Mouse (Mus musculus) liver, embryonic 11.5 days (tissue): ENCODE measurements around the gene Ttll5. TPM values are rescaled to one million over a fixed set of nuclear protein-coding genes. Genes with fewer than 3 reads are reported as not detected.

Experiments
- ATAC-seq: fragments of 200-750 bp; cut with Nextera tagmentation; replicated peaks from 2 replicates; pipeline ENCODE4 v1.8.0; 2017; ENCODE audit warnings: moderate number of reproducible peaks, mild to moderate bottlenecking, moderate TSS enrichment, moderate library complexity; ENCODE audit not compliant: low FRiP score
- DNase-seq: peaks from one replicate; pipeline ENCODE4 v3.0.0-alpha.2; 2017; ENCODE audit warnings: low spot score
- H3K27ac ChIP-seq: fragments of 300-500 bp; sonication (generic); 2 replicates; pipeline ENCODE4 v1.5.1; 2014; ENCODE audit warnings: mild to moderate bottlenecking, low read depth, low read length, control low read depth
- H3K27me3 ChIP-seq: fragments of 300-500 bp; sonication (generic); replicated peaks from 2 replicates; pipeline ENCODE4 v1.6.1; 2014; ENCODE audit warnings: low read length, mixed read lengths; ENCODE audit not compliant: control insufficient read depth, insufficient read depth
- H3K36me3 ChIP-seq: fragments of 300-500 bp; sonication (generic); 2 replicates; pipeline ENCODE4 v1.6.1; 2014; ENCODE audit warnings: mild to moderate bottlenecking, low read length, moderate library complexity, mixed read lengths; ENCODE audit not compliant: control insufficient read depth, insufficient read depth
- H3K4me1 ChIP-seq: fragments of 300-500 bp; sonication (generic); replicated peaks from 2 replicates; pipeline ENCODE4 v1.6.1; 2014; ENCODE audit warnings: low read length, mixed read lengths; ENCODE audit not compliant: control insufficient read depth, insufficient read depth
- H3K4me2 ChIP-seq: fragments of 300-500 bp; sonication (generic); 2 replicates; pipeline ENCODE4 v1.6.1; 2014; ENCODE audit warnings: mild to moderate bottlenecking, control low read depth, moderate library complexity
- H3K4me3 ChIP-seq: fragments of 300-500 bp; sonication (generic); 2 replicates; pipeline ENCODE4 v1.5.1; 2014; ENCODE audit warnings: low read depth, low read length, control low read depth
- H3K9ac ChIP-seq: fragments of 300-500 bp; sonication (generic); 2 replicates; pipeline ENCODE4 v1.6.1; 2014; ENCODE audit warnings: low read depth, low read length, control low read depth
- H3K9me3 ChIP-seq: fragments of 300-500 bp; sonication (generic); 2 replicates; pipeline ENCODE4 v1.6.1; 2016; ENCODE audit warnings: low read length, inconsistent platforms, mixed read lengths; ENCODE audit not compliant: control insufficient read depth
- WGBS: fragments of 180-500 bp; shearing (Covaris S2); extraction: QIAGEN DNeasy Blood & Tissue Kit; methylation state at CpG from one replicate; pipeline ENCODE4 v1.1.7; 2014; 5-methylcytosine and 5-hydroxymethylcytosine counted together
- polyA plus RNA-seq: library from polyadenylated mRNA; unstranded; fragments of >200 nt; fragmentation: Nextera tagmentation; extraction: Ambion mirVana; gene quantifications from 2 replicates; pipeline ENCODE4 v1.2.1, GENCODE M21; 2014

Ttll5 gene
- polyA plus RNA-seq, 1 experiment from 2014 or later = 14.6 TPM

DNA sequence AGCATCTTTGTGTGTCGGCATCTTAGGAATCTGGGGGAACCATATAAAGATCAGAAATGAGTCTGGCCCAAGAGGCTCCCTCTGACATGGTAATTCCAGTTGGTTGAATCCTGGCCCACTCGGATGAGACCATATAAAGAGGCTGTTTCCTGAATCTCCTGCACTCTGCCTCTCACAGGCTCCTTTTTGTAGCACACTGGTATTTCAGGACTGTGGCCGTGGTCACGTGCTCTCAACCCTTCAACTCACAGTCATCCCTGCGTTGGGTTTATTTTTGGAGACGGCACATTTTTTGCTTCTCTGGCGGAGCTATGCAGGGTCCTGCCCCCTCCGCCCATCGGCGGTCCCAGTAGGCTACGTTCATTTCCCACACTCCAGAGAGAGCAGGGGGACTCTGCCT lies 279.8 kb downstream of the Ttll5 start:
- no peak for ATAC-seq
- H3K4me2 ChIP-seq = no peak overlapping the region

DNA sequence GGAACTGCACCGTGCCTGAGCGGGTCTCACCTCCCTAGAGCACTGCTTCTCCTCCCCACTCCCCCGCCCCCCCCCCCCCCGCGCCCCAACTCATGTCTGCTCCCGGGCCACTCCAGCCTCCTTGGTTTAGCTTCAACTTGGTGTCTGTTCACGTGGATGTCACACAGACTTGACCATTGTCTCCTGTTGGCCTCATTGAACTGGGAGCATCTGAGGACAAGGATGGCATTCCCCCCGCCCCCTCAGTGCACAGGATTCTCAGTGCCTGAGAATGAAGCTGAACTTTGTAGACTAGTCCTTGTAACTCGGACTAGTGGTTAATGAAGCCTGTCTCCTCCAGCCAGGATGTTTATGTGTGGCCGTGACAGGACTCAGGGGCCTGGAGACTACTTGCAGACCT lies 281.1 kb downstream of the Ttll5 start:
- H3K9me3 ChIP-seq = no peaks in the 10 kb centered on the region
- H3K27ac ChIP-seq = no peak overlapping the region
- no peak overlapping the region for H3K9ac ChIP-seq
- no peaks in the 10 kb centered on the region for H3K36me3 ChIP-seq
- WGBS = 73% methylated on average over 7 of the region's 10 CpGs
- H3K27me3 ChIP-seq = no peaks in the 10 kb centered on the region
- H3K4me2 ChIP-seq = no peak overlapping the region
- DNase-seq (no peak), ATAC-seq (no peak)
- H3K4me1 ChIP-seq = 0 out of 2 replicates have a peak, but pooled peaks cover 2% of the 10 kb centered on the region
- no peak overlapping the region for H3K4me3 ChIP-seq

More for the DNA sequence above, 279.8 kb downstream of the Ttll5 start:
- WGBS = 72% methylated on average over 11 of the region's 11 CpGs
- Histone ChIP-seq H3K9ac (no peak overlapping the region), H3K36me3 (no peaks in the 10 kb centered on the region), H3K9me3 (no peaks in the 10 kb centered on the region), H3K27me3 (no peaks in the 10 kb centered on the region), H3K4me3 (no peak overlapping the region), H3K4me1 (0 out of 2 replicates have a peak, but pooled peaks cover 2% of the 10 kb centered on the region), H3K27ac (no peak overlapping the region)
- DNase-seq = no peak

DNA sequence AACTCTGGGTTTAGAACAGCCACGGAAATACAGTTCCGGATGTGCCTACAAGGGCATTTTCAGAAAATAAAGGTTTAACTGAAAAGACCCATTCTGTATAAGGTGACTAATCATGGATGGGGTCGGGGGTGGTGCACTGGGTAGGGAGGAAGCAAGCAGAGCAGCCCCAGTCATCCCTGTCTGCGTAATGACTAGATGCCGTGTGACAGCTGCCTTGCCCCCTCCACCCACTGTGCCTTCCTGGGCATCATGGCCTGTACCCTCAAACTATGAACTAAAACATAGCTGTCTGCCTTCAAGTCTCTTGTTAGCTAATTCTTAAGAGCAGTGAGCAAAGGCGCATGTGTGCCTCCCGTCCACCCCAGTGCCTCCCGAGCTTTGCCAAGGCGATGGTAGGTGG lies 281.6 kb downstream of the Ttll5 start:
- Histone ChIP-seq H3K4me1 (0 out of 2 replicates have a peak, but pooled peaks cover 2% of the 10 kb centered on the region), H3K27me3 (no peaks in the 10 kb centered on the region), H3K9me3 (no peaks in the 10 kb centered on the region), H3K4me3 (no peak overlapping the region), H3K27ac (no peak overlapping the region), H3K9ac (no peak overlapping the region), H3K36me3 (no peaks in the 10 kb centered on the region), H3K4me2 (no peak overlapping the region)
- DNase-seq (no peak), ATAC-seq (no peak)
- 85% methylated on average over 9 of the region's 9 CpGs for WGBS

DNA sequence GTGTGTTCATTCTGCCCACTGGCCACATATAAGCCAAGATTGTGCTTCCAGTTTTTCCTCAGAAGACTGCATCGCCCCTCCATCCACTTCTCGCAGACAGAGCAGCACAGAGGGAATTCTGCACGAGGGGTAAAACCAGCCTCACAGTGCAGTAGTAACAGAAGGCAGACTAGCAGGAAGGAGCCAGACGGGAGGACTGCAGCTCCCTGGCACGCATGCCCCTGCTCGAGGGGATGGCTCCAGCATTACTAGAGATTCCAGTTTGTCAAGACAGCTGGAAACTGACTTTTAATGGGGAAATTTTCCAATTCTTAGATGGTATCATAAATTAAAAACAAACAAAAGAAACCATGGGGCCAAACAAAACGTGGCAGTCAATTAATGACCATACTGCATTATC lies 283.2 kb downstream of the Ttll5 start:
- H3K36me3 ChIP-seq = no peaks in the 10 kb centered on the region
- no peak overlapping the region for H3K27ac ChIP-seq
- H3K27me3 ChIP-seq = no peaks in the 10 kb centered on the region
- no peak overlapping the region for H3K4me2 ChIP-seq
- H3K4me3 ChIP-seq = no peak overlapping the region
- no peak for ATAC-seq
- WGBS = 75% methylated on average over 7 of the region's 7 CpGs
- DNase-seq = no peak
- no peaks in the 10 kb centered on the region for H3K9me3 ChIP-seq
- H3K4me1 ChIP-seq = 0 out of 2 replicates have a peak, but pooled peaks cover 2% of the 10 kb centered on the region
- H3K9ac ChIP-seq = no peak overlapping the region

DNA sequence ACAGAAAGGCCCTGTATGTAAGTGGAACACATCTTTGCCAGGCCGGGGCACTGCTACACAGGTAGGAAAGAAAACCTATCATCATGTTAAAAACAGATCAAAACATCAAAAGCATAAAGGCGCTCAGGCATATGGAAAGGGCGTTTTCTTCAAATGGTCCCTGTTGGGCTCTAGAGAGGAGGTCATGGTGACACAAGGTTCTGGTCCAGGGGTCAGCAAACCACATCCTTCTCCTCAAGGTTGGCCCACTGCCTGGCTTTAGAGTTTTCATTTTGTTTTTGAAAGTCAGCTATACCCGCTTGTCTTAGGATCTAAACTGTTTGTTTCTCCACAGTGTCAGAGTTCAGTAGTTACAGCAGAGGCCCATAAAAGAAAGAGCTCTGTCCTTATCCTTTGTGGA lies 285.1 kb downstream of the Ttll5 start:
- Histone ChIP-seq H3K27ac (no peak overlapping the region), H3K4me1 (no peaks in the 10 kb centered on the region), H3K4me3 (no peak overlapping the region), H3K9me3 (no peaks in the 10 kb centered on the region), H3K27me3 (no peaks in the 10 kb centered on the region), H3K4me2 (no peak overlapping the region), H3K9ac (no peak overlapping the region), H3K36me3 (no peaks in the 10 kb centered on the region)
- DNase-seq (no peak), ATAC-seq (no peak)
- WGBS = 78% methylated on average over 4 of the region's 4 CpGs

DNA sequence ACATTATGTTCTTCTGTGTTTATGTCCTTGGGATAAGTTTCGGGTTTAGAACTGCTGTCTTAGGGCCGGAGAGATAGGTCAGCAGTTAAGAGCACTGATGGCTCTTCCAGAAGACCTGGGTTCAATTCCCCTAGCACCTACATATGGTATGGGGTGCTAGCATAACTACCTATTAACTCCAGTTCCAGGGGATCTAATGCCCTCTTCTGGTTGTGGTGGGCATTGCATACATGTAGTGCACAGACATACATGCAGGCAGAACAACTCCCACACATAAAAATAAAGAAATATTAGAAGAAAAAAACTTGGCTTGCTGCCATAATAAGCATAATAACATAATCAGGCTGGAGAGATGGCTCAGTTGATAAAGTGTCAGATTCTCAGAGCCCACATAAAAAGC lies 286.2 kb downstream of the Ttll5 start:
- DNase-seq = no peak
- no peak overlapping the region for H3K4me2 ChIP-seq
- H3K4me3 ChIP-seq = no peak overlapping the region
- H3K4me1 ChIP-seq = no peaks in the 10 kb centered on the region
- no peak for ATAC-seq
- H3K9me3 ChIP-seq = no peaks in the 10 kb centered on the region
- no peak overlapping the region for H3K9ac ChIP-seq
- 81% methylated on average over 2 of the region's 2 CpGs for WGBS
- no peaks in the 10 kb centered on the region for H3K27me3 ChIP-seq
- no peaks in the 10 kb centered on the region for H3K36me3 ChIP-seq
- no peak overlapping the region for H3K27ac ChIP-seq

Other genes starting within 250 kb of the Ttll5 start
- gene Jdp2, start 225.6 kb upstream of the Ttll5 start, polyA plus RNA-seq = 0.21 and 0.59 TPM in 2 replicates
- gene Batf, start 138.0 kb upstream of the Ttll5 start, polyA plus RNA-seq = 6.8 and 8.6 TPM in 2 replicates
- gene Flvcr2, start 78.1 kb upstream of the Ttll5 start, polyA plus RNA-seq = 3.3 and 3.9 TPM in 2 replicates
- 138 and 141 TPM in 2 replicates for gene Erg28, start 109 bp upstream of the Ttll5 start, polyA plus RNA-seq